Mouse (Mus musculus) liver, adult 2 months (tissue): ENCODE results near the gene Arhgdib. TPM values are rescaled to one million over a fixed set of nuclear protein-coding genes. Genes with fewer than 3 reads are reported as not detected.
A peak's percentile ranks its signal among the peaks of the same experiment; 100 is the strongest.

Experiments
- DNase-seq: peaks from one replicate; pipeline ENCODE4 v3.0.0-alpha.2; 2011; ENCODE audit warnings: low read depth, low spot score; ENCODE audit errors: extremely low read depth
- H3K27ac ChIP-seq: fragments of 200-500 bp; replicated peaks from 2 replicates; pipeline ENCODE4 v1.5.1; 2012; ENCODE audit warnings: low read depth, mild to moderate bottlenecking, control low read depth, inconsistent platforms, low read length; ENCODE audit not compliant: insufficient read depth
- H3K27me3 ChIP-seq: fragments of 200-500 bp; 2 replicates; pipeline ENCODE4 v1.6.1; 2012; ENCODE audit warnings: mild to moderate bottlenecking, moderate library complexity, low read length, inconsistent platforms; ENCODE audit not compliant: control insufficient read depth, insufficient read depth
- H3K36me3 ChIP-seq: fragments of 200-500 bp; 2 replicates; pipeline ENCODE4 v1.6.1; 2012; ENCODE audit warnings: low read length, inconsistent platforms; ENCODE audit not compliant: control insufficient read depth, insufficient read depth
- H3K4me1 ChIP-seq: fragments of 200-500 bp; 2 replicates; pipeline ENCODE4 v1.6.1; 2011; ENCODE audit warnings: low read length; ENCODE audit not compliant: control insufficient read depth, insufficient read depth
- H3K4me3 ChIP-seq: fragments of 200-500 bp; 2 replicates; pipeline ENCODE4 v1.5.1; 2011; ENCODE audit warnings: low read depth, mild to moderate bottlenecking, control low read depth, low read length, moderate library complexity; ENCODE audit not compliant: insufficient read depth
- H3K79me2 ChIP-seq: fragments of 200-500 bp; 2 replicates; pipeline ENCODE4 v1.6.1; 2012; ENCODE audit warnings: inconsistent platforms, mild to moderate bottlenecking, low read length, moderate library complexity; ENCODE audit not compliant: control insufficient read depth, insufficient read depth
- H3K9ac ChIP-seq: fragments of 200-500 bp; 2 replicates; pipeline ENCODE4 v1.6.1; 2012; ENCODE audit warnings: low read depth, mild to moderate bottlenecking, control low read depth, inconsistent platforms, low read length
- CTCF ChIP-seq: fragments of 200-500 bp; IDR thresholded peaks from 2 replicates; pipeline ENCODE4 v1.5.1; 2011; ENCODE audit warnings: low read depth, low read length, control low read depth
- POLR2A ChIP-seq: fragments of 200-500 bp; IDR thresholded peaks from 2 replicates; pipeline ENCODE4 v1.6.1; 2011; ENCODE audit warnings: low read length, control low read depth; ENCODE audit not compliant: insufficient read depth; ENCODE audit errors: extremely low read depth
- WGBS: fragments of 180-500 bp; shearing (Covaris S2); methylation state at CpG from one replicate; pipeline ENCODE4 v1.1.7; 2018; 5-methylcytosine and 5-hydroxymethylcytosine counted together
- polyA plus RNA-seq: library from polyadenylated mRNA; depleted of rRNA; stranded (reverse); fragments of >200 nt; gene quantifications from 2 replicates; pipeline ENCODE4 v1.2.3, GENCODE M21; 2012; rRNA removed
- total RNA-seq: library from RNA; depleted of rRNA; stranded (reverse); fragments of >200 nt; gene quantifications from 2 replicates; pipeline ENCODE4 v1.2.3, GENCODE M21; 2014; rRNA removed

Arhgdib gene
- total RNA-seq (5.3 and 7.7 TPM in 2 replicates), polyA plus RNA-seq (10.3 and 11.9 TPM in 2 replicates)

DNA sequence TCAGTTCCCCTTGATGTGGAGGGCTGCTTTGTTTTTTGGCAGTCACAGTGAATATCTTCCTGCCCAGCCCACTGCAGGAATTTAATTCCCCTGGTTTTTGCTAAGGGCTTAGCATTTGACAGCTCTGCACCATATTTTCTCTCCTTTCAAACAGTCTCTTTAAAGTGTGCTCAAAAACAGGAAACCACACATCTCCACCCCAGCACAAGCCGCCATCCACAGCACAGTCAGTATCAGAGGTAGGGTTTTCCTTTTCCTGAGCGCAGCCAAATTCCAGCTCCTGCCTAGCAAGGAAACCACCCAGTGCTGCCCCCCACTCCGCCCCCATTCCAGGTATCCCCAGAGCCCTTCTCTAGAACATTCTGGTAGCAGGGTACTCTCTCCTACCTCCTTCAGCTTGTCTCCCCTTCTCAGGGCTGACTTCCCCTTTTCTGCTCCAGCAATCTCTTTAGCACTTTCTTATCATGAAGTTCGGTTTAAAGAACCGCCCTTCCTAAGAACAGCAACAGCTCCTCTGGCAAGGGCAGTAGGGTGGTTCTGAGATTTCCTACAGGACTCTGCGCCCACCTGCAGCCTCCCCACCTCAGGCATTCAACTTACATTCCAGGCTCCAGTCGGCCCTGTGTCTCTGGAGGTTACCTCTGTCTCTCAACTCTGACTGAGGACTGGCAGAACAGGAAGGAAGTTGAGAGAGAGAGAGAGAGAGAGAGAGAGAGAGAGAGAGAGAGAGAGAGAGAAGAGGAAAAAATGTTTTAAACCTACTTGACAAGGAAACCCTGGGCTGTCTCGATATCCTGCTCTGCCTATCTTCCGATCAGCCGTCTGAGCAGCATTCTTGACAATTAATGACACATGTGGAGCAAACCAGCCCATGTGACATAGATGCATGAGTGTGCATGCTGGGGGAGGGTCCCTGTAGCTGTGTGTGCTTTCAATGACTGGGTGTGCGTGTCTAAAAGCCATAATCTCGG is at the start of gene Arhgdib:
Arhgdib (minus strand) TSS at position 849 of the 971 bp plus-strand sequence.
- 51% methylated on average over 12 of the region's 12 CpGs for WGBS
- no peak for DNase-seq
- no peak for TF ChIP-seq POLR2A
- no peak for TF ChIP-seq CTCF
- H3K9ac ChIP-seq, result peak within 1 kb of the TSS; percentile 72
- peak within 1 kb of the TSS; percentile 85 for H3K27ac ChIP-seq
- H3K4me3 ChIP-seq, result peak within 1 kb of the TSS; percentile 32
- no peaks in the 10 kb centered on the region for H3K4me1 ChIP-seq
- no peaks in the 10 kb centered on the region for H3K79me2 ChIP-seq
- H3K27me3 ChIP-seq, result no peaks in the 10 kb centered on the region
- no peaks in the 10 kb centered on the region for H3K36me3 ChIP-seq

DNA sequence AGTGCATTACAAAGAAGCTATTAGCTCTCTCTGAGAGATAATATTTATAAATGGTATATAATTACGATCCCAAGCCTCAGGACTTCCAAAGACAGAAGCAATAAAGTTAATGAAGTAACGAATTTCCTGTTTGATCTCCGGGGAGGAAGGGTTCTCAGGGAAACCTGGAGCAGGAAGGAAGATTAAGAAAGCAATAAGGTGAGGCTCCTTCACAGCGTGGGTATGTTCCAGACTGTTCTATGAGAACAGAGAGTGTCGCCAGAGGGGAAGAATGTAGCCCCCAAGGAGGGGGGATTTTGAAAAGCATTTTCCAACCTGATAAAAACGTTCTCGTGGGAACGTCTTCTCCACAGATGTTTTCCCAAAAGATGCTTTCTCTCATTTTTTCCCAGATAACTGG is 48.9 kb upstream of the Arhgdib start:
- no peaks in the 10 kb centered on the region; the same call in 1 of the 2 replicates for H3K4me1 ChIP-seq
- H3K9ac ChIP-seq, result no peak overlapping the region
- no peaks in the 10 kb centered on the region for H3K79me2 ChIP-seq
- no peaks in the 10 kb centered on the region for H3K27me3 ChIP-seq
- TF ChIP-seq CTCF (no peak), POLR2A (no peak)
- no peaks in the 10 kb centered on the region for H3K36me3 ChIP-seq
- no peak for DNase-seq
- no peak overlapping the region for H3K27ac ChIP-seq
- WGBS, result 65% methylated on average over 8 of the region's 8 CpGs
- no peak overlapping the region for H3K4me3 ChIP-seq

DNA sequence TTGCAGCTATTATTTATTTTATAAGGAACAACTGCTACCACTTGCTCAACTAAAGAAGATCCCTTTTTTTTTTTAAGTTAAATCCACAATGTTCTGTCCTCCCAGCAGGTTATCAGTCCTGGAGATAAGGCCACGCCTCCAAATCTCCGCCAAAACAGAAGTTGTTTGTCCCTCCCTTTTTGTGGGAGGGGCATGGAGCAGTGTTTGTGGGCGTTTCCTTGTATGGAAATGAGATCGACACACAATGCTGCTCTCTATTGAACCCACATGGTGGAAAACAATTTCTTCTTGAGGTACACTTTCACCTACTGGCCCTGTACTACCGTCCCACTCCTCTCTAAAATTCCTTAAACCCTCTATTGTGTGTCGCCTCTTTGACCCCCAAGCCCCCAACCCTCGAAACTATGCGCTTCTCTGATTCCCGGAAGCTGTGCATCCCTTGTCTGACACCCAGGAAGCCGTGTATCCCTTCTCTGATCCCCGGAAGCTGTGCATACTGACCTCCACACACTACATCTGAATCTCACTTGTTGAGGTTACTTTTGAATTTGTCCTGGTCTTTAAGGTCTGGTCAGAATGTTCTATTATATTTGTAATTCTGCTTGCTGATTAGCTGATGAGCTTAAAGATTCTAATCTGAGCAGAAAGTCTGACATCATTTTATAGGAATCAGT is 48.3 kb upstream of the Arhgdib start:
- Histone ChIP-seq H3K79me2 (no peaks in the 10 kb centered on the region), H3K36me3 (no peaks in the 10 kb centered on the region), H3K27ac (no peak overlapping the region), H3K9ac (no peak overlapping the region), H3K4me1 (no peaks in the 10 kb centered on the region; the same call in 1 of the 2 replicates), H3K4me3 (no peak overlapping the region), H3K27me3 (no peaks in the 10 kb centered on the region)
- peak; percentile 34 for DNase-seq
- WGBS, result 43% methylated on average over 11 of the region's 11 CpGs
- TF ChIP-seq CTCF, result no peak

DNA sequence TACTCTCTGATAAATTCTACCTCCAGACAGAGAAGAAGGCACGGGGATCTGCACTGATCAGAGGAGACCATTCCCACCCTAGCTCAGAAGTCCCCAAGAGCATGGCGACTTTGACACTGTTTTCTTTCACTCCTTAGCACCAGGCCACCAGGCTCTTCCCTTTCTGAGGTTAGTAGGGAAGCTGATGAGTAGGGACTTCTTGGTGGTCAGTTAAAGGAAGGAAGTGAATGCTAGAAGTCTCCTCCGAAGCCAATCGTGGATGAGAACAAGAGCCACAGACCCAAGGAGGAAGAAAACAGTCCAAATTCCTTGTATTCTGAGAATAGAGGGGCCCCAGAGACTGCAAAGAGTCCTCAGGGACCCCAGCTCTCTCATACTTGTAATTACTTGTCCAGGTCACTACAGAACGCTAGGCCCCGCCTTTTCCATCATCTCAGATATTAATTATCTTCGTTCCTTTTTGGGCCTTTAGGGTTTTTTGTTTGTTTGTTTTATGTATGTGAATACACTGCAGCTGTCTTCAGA is 46.9 kb upstream of the Arhgdib start:
- H3K79me2 ChIP-seq, result no peaks in the 10 kb centered on the region
- H3K27ac ChIP-seq, result no peak overlapping the region
- TF ChIP-seq CTCF (no peak), POLR2A (no peak)
- H3K9ac ChIP-seq, result no peak overlapping the region
- H3K27me3 ChIP-seq, result no peaks in the 10 kb centered on the region
- DNase-seq, result no peak
- H3K36me3 ChIP-seq, result no peaks in the 10 kb centered on the region
- 87% methylated on average over 7 of the region's 7 CpGs for WGBS
- H3K4me3 ChIP-seq, result no peak overlapping the region
- no peaks in the 10 kb centered on the region; the same call in 1 of the 2 replicates for H3K4me1 ChIP-seq

DNA sequence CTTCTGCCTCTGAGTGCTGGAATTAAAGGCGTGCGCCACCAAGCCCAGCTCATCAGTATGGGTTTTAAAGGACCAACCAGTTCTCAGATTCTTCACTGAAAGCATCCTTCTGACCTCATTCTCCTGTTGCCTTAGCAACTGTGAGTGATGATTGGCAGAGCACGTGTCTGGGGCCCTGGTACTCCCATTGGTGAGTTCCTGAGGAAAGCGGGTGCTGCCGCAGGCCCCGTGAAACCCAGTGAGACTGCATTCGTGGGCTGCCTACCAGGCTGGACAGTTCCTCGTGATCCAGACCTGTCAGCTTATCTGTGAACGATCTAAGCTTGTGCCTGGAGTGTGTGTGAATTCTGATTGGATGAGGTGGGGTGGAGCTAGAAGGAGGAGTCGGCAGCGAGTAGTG is 45.0 kb upstream of the Arhgdib start:
- Histone ChIP-seq H3K4me1 (no peaks in the 10 kb centered on the region; the same call in 1 of the 2 replicates), H3K79me2 (no peaks in the 10 kb centered on the region), H3K4me3 (no peak overlapping the region), H3K27me3 (no peaks in the 10 kb centered on the region), H3K27ac (no peak overlapping the region), H3K9ac (no peak overlapping the region), H3K36me3 (no peaks in the 10 kb centered on the region)
- 70% methylated on average over 11 of the region's 11 CpGs for WGBS
- TF ChIP-seq CTCF (no peak), POLR2A (no peak)
- no peak for DNase-seq
